8 mouse cellular contexts compared by ENCODE assay signal in the genomic region with DNA sequence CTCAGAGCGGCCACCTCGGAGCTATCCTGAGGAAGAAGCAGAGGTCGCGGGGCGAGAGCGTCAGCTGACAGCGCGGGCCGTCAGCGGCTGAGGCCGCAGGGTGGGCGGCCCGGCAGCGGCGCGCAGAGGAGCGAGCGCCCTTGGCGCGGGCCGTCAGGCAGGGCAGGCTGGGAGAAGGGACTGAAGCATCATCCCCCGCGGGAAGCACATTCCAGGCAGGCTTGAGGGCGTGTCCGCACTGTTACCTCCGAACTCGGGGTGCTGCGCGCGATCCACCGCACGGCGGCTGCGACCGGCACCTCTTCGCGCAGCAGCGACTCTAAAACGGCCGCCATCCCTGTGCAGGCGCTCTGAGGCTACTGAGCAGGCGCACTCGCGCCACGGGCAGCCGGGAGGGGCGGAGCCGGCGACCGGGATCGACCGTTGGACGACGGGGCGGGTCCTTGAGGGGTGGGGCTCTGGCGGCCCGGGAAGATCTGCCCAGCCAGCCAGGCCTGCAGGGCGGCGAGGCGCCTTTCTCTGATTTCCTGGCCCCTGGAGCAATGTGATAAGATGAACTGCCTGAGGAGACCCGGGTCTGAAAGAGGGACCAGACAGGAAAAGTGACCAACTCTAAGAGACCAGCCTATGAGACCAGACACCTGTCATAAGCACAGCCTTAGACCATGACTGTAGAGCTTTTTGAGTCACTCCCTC.
DNase-seq lines count a peak whose midpoint lies in the region; ATAC-seq and TF ChIP-seq lines count a peak whose summit lies in the region.

No protein-coding gene starts in this region.

- H3K4me3 ChIP-seq in heart, embryonic 12.5 days, result peak overlapping the region; percentile 88
- H3K4me3 ChIP-seq in kidney, postnatal 0 days (replicated peaks; ENCODE audit: low read depth, low read length), result peak overlapping the region; percentile 96
- peak overlapping the region; percentile 92 for H3K4me3 ChIP-seq in liver, embryonic 11.5 days (ENCODE audit: low read depth, low read length)
- H3K4me3 ChIP-seq in stomach, embryonic 14.5 days (ENCODE audit: low read depth, low read length), result peak overlapping the region; percentile 96

- H3K4me2 ChIP-seq in heart, embryonic 12.5 days, result peak overlapping the region; percentile 98
- peak overlapping the region; percentile 99 for H3K4me2 ChIP-seq in kidney, postnatal 0 days (ENCODE audit: low read length)
- H3K4me2 ChIP-seq in liver, embryonic 11.5 days, result peak overlapping the region; percentile 93
- peak overlapping the region; percentile 94 for H3K4me2 ChIP-seq in stomach, embryonic 14.5 days (replicated peaks; ENCODE audit: low read depth, low read length)

- peak overlapping the region; percentile 96 for H3K9ac ChIP-seq in heart, embryonic 12.5 days
- peak overlapping the region; percentile 93 for H3K9ac ChIP-seq in kidney, postnatal 0 days (ENCODE audit: low read depth, low read length)
- H3K9ac ChIP-seq in liver, embryonic 11.5 days (ENCODE audit: low read depth, low read length), result peak overlapping the region; percentile 95
- H3K9ac ChIP-seq in stomach, embryonic 14.5 days (replicated peaks; ENCODE audit: low read depth, low read length), result peak overlapping the region; percentile 85

- TF ChIP-seq CTCF in kidney, postnatal 0 days (IDR thresholded peaks at IDR 0.05; ENCODE audit: low read depth), result 0 out of 2 replicates have a peak, but pooled peaks have one; percentile 23

- under 1% methylated on average over 61 of the region's 61 CpGs for WGBS in heart, embryonic 12.5 days
- under 1% methylated on average over 61 of the region's 61 CpGs for WGBS in kidney, postnatal 0 days
- under 1% methylated on average over 61 of the region's 61 CpGs for WGBS in liver, embryonic 11.5 days
- WGBS in stomach, embryonic 14.5 days, result under 1% methylated on average over 58 of the region's 61 CpGs

- DNase-seq in B cell, adult 2 months, result peak; percentile 92
- peak; percentile 97 for DNase-seq in brain, adult 2 months (ENCODE audit: low read depth, low spot score)
- peak; percentile 96 for DNase-seq in kidney, postnatal 0 days (ENCODE audit: low spot score)
- DNase-seq in liver, embryonic 11.5 days (ENCODE audit: low spot score), result peak; percentile 94
- peak; percentile 94 for DNase-seq in naive thymus-derived CD4-positive, alpha-beta T cell, adult 2 months (ENCODE audit: low read depth)

- H3K36me3 ChIP-seq in heart, embryonic 12.5 days, result peaks cover 24% of the 10 kb centered on the region
- H3K36me3 ChIP-seq in kidney, postnatal 0 days (ENCODE audit: insufficient read depth, low read length), result peaks cover 14% of the 10 kb centered on the region; the same call in 1 of the 2 replicates
- peaks cover 18% of the 10 kb centered on the region for H3K36me3 ChIP-seq in liver, embryonic 11.5 days (ENCODE audit: control insufficient read depth, insufficient read depth, low read length)
- peaks cover 19% of the 10 kb centered on the region for H3K36me3 ChIP-seq in stomach, embryonic 14.5 days (ENCODE audit: control insufficient read depth, insufficient read depth, low read length)

- peak overlapping the region; percentile 98 for H3K27ac ChIP-seq in heart, embryonic 12.5 days (ENCODE audit: poor library complexity, severe bottlenecking)
- peak overlapping the region; percentile 94 for H3K27ac ChIP-seq in kidney, postnatal 0 days
- peak overlapping the region; percentile 95 for H3K27ac ChIP-seq in liver, embryonic 11.5 days (ENCODE audit: low read depth, low read length)
- peak overlapping the region; percentile 94 for H3K27ac ChIP-seq in stomach, embryonic 14.5 days (ENCODE audit: low read length)

- peak; percentile 91 for ATAC-seq in erythroblast, adult 5-6 weeks (replicated peaks; ENCODE audit: low FRiP score, poor library complexity, severe bottlenecking)
- ATAC-seq in heart, embryonic 12.5 days (ENCODE audit: insufficient number of reproducible peaks, low FRiP score), result peak; percentile 98
- ATAC-seq in kidney, postnatal 0 days (replicated peaks; ENCODE audit: low FRiP score, low read depth), result peak; percentile 97
- ATAC-seq in liver, embryonic 11.5 days (replicated peaks; ENCODE audit: low FRiP score), result peak; percentile 97
- ATAC-seq in stomach, embryonic 14.5 days (ENCODE audit: insufficient number of reproducible peaks, insufficient read depth, low FRiP score, low read depth), result peak; percentile 98

- no peaks in the 10 kb centered on the region for H3K9me3 ChIP-seq in heart, embryonic 12.5 days (replicated peaks)
- H3K9me3 ChIP-seq in kidney, postnatal 0 days (replicated peaks; ENCODE audit: low read length), result no peaks in the 10 kb centered on the region
- no peaks in the 10 kb centered on the region for H3K9me3 ChIP-seq in liver, embryonic 11.5 days (ENCODE audit: control insufficient read depth, low read length)
- no peaks in the 10 kb centered on the region for H3K9me3 ChIP-seq in stomach, embryonic 14.5 days (ENCODE audit: control insufficient read depth, low read depth, low read length)

- peaks cover 27% of the 10 kb centered on the region for H3K4me1 ChIP-seq in heart, embryonic 12.5 days (replicated peaks)
- H3K4me1 ChIP-seq in kidney, postnatal 0 days (replicated peaks; ENCODE audit: insufficient read depth, low read length), result peaks cover 8% of the 10 kb centered on the region
- peaks cover 25% of the 10 kb centered on the region for H3K4me1 ChIP-seq in liver, embryonic 11.5 days (replicated peaks; ENCODE audit: control insufficient read depth, insufficient read depth, low read length)
- peaks cover 12% of the 10 kb centered on the region; the same call in 1 of the 2 replicates for H3K4me1 ChIP-seq in stomach, embryonic 14.5 days (ENCODE audit: control insufficient read depth, insufficient read depth, low read length)

- H3K27me3 ChIP-seq in heart, embryonic 12.5 days (replicated peaks), result no peaks in the 10 kb centered on the region
- H3K27me3 ChIP-seq in kidney, postnatal 0 days (ENCODE audit: insufficient read depth, low read length), result no peaks in the 10 kb centered on the region
- no peaks in the 10 kb centered on the region for H3K27me3 ChIP-seq in liver, embryonic 11.5 days (replicated peaks; ENCODE audit: control insufficient read depth, insufficient read depth, low read length)
- H3K27me3 ChIP-seq in stomach, embryonic 14.5 days (ENCODE audit: control insufficient read depth, insufficient read depth, low read length), result no peaks in the 10 kb centered on the region

Comparison
In these comparisons a context has a peak if more than half of its experiments do, and no peak if none do; other contexts are left out.
1. Peak in every context shown above with its lines: DNase-seq, ATAC-seq, H3K4me3 ChIP-seq and H3K27ac ChIP-seq.